Mouse (Mus musculus): Measurements from ENCODE around the gene Manbal.

GRCm38 (mm10) chr2:157424126-157424903 is 56.9 kb downstream of the Manbal start:
- TF ChIP-seq CTCF (IDR thresholded peaks at IDR 0.05; ENCODE audit: borderline replicate concordance, extremely low read depth, insufficient read depth, insufficient read length), result no peak
- TF ChIP-seq POLR2A (IDR thresholded peaks at IDR 0.05; ENCODE audit: borderline replicate concordance, extremely low read depth, insufficient read depth, insufficient read length, poor library complexity, severe bottlenecking), result peak; percentile 15; the same call in 1 of the 2 replicates

All from brain, embryonic 14.5 days (tissue).